Mouse (Mus musculus) midbrain, embryonic 11.5 days (tissue): ENCODE data around the gene Slc1a2. TPM values are rescaled to one million over a fixed set of nuclear protein-coding genes. Genes with fewer than 3 reads are reported as not detected.

ENCODE experiments used
- ATAC-seq: fragments of 200-750 bp; cut with Nextera tagmentation; 2 replicates; pipeline ENCODE4 v1.8.0; 2017; ENCODE audit warnings: moderate TSS enrichment, moderate library complexity; ENCODE audit not compliant: low FRiP score
- DNase-seq: peaks from one replicate; pipeline ENCODE4 v3.0.0; 2015; ENCODE audit warnings: low spot score; ENCODE audit errors: missing footprints
- H3K27ac ChIP-seq: fragments of 300-500 bp; sonication (generic); 2 replicates; pipeline ENCODE4 v1.5.1; 2014; ENCODE audit warnings: low read depth, low read length
- H3K27me3 ChIP-seq: fragments of 300-500 bp; sonication (generic); 2 replicates; pipeline ENCODE4 v1.6.1; 2014; ENCODE audit warnings: mild to moderate bottlenecking, low read length, moderate library complexity, mixed read lengths; ENCODE audit not compliant: control insufficient read depth, insufficient read depth
- H3K36me3 ChIP-seq: fragments of 300-500 bp; sonication (generic); 2 replicates; pipeline ENCODE4 v1.6.1; 2014; ENCODE audit warnings: mild to moderate bottlenecking, low read length, moderate library complexity, mixed read lengths; ENCODE audit not compliant: control insufficient read depth, insufficient read depth
- H3K4me1 ChIP-seq: fragments of 300-500 bp; sonication (generic); 2 replicates; pipeline ENCODE4 v1.6.1; 2014; ENCODE audit warnings: low read length; ENCODE audit not compliant: control insufficient read depth, insufficient read depth
- H3K4me2 ChIP-seq: fragments of 300-500 bp; sonication (generic); 2 replicates; pipeline ENCODE4 v1.6.1; 2014; ENCODE audit warnings: mild to moderate bottlenecking, moderate library complexity
- H3K4me3 ChIP-seq: fragments of 300-500 bp; sonication (generic); 2 replicates; pipeline ENCODE4 v1.5.1; 2014; ENCODE audit warnings: low read depth, low read length
- H3K9ac ChIP-seq: fragments of 300-500 bp; sonication (generic); 2 replicates; pipeline ENCODE4 v1.6.1; 2014; ENCODE audit warnings: low read length
- H3K9me3 ChIP-seq: fragments of 300-500 bp; sonication (generic); 2 replicates; pipeline ENCODE4 v1.6.1; 2016; ENCODE audit warnings: low read length; ENCODE audit not compliant: control insufficient read depth
- WGBS: fragments of 180-500 bp; shearing (Covaris S2); extraction: QIAGEN DNeasy Blood & Tissue Kit; methylation state at CpG from one replicate; pipeline ENCODE4 v1.1.7; 2014; 5-methylcytosine and 5-hydroxymethylcytosine counted together
- polyA plus RNA-seq: library from polyadenylated mRNA; unstranded; fragments of >200 nt; fragmentation: Nextera tagmentation; extraction: Ambion mirVana; gene quantifications from 2 replicates; pipeline ENCODE4 v1.2.1, GENCODE M21; 2014

Slc1a2 gene
- polyA plus RNA-seq, 1 experiment from 2014 or later = 15.7 TPM

- Histone ChIP-seq H3K4me1 (no peaks in the 10 kb centered on the region), H3K4me3 (no peak overlapping the region), H3K27me3 (no peaks in the 10 kb centered on the region), H3K36me3 (no peaks in the 10 kb centered on the region), H3K9me3 (no peaks in the 10 kb centered on the region), H3K9ac (no peak overlapping the region), H3K27ac (no peak overlapping the region), H3K4me2 (no peak overlapping the region)
- 90% methylated on average over 8 of the region's 8 CpGs for WGBS
- DNase-seq = no peak
- ATAC-seq = no peak
Measured at GRCm38 (mm10) chr2:102820790-102821189, 162.3 kb downstream of the Slc1a2 start.

DNA sequence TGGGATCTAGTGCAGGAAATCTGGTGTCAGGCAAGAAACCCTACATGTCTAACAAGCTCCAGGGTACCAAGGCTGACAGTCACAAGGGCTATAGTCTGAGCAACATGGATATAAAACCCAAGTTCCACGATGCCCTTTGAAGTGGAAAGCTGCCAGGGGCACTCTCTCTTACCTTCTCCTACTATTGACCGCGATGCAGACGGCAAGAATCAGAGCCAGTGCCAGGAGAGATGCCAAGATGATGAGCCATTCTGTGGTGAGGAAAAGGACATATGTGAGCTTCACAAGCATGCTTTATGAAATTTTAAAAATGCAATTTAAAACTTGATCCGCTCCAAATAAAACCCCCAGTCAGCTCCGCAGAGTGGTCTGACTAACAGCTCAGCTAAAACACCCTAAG lies 163.6 kb downstream of the Slc1a2 start:
- WGBS = 94% methylated on average over 6 of the region's 6 CpGs

GRCm38 (mm10) chr2:102825961-102826633 lies 167.6 kb downstream of the Slc1a2 start:
- ATAC-seq = no peak
- DNase-seq = no peak
- Histone ChIP-seq H3K4me3 (no peak overlapping the region), H3K27ac (no peak overlapping the region), H3K4me1 (no peaks in the 10 kb centered on the region), H3K36me3 (no peaks in the 10 kb centered on the region), H3K27me3 (no peaks in the 10 kb centered on the region), H3K4me2 (no peak overlapping the region), H3K9ac (no peak overlapping the region), H3K9me3 (no peaks in the 10 kb centered on the region)
- 94% methylated on average over 9 of the region's 9 CpGs for WGBS

More for the DNA sequence above, 163.6 kb downstream of the Slc1a2 start:
- ATAC-seq (no peak), DNase-seq (no peak)
- Histone ChIP-seq H3K36me3 (no peaks in the 10 kb centered on the region), H3K27ac (no peak overlapping the region), H3K9me3 (no peaks in the 10 kb centered on the region), H3K4me1 (no peaks in the 10 kb centered on the region), H3K4me2 (no peak overlapping the region), H3K9ac (no peak overlapping the region), H3K27me3 (no peaks in the 10 kb centered on the region), H3K4me3 (no peak overlapping the region)

DNA sequence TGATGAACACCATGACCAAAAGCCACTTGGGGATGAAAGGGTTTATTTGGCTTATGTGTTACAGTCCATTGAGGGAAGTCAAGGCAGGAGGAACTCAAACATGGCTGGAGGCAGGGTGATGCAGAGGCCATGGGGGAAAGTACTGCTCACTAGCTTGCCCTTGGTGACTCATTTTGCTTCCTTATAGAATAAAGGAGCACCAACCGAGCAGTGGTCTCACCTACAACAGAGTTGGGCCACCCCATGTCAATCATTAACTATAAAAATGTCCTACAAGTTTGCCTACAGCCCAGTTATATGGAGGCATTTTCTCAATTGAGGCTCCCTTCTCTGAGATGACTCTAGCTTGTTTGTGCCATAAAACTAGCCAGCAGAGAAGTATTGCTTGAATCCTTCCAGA lies 169.4 kb downstream of the Slc1a2 start:
- Histone ChIP-seq H3K9me3 (no peaks in the 10 kb centered on the region), H3K36me3 (no peaks in the 10 kb centered on the region), H3K4me3 (no peak overlapping the region), H3K9ac (no peak overlapping the region), H3K27me3 (no peaks in the 10 kb centered on the region), H3K4me1 (no peaks in the 10 kb centered on the region), H3K4me2 (no peak overlapping the region), H3K27ac (no peak overlapping the region)
- WGBS = 82% methylated on average over 1 of the region's 1 CpGs
- ATAC-seq = no peak
- DNase-seq = no peak

- 94% methylated on average over 7 of the region's 7 CpGs for WGBS
- no peaks in the 10 kb centered on the region for H3K9me3 ChIP-seq
- no peak for ATAC-seq
- no peak overlapping the region for H3K4me2 ChIP-seq
- no peak for DNase-seq
- no peak overlapping the region for H3K27ac ChIP-seq
- no peaks in the 10 kb centered on the region for H3K27me3 ChIP-seq
- no peaks in the 10 kb centered on the region for H3K4me1 ChIP-seq
- no peaks in the 10 kb centered on the region for H3K36me3 ChIP-seq
- H3K9ac ChIP-seq = no peak overlapping the region
- H3K4me3 ChIP-seq = no peak overlapping the region
Measured at GRCm38 (mm10) chr2:102828381-102828780, 169.9 kb downstream of the Slc1a2 start.

DNA sequence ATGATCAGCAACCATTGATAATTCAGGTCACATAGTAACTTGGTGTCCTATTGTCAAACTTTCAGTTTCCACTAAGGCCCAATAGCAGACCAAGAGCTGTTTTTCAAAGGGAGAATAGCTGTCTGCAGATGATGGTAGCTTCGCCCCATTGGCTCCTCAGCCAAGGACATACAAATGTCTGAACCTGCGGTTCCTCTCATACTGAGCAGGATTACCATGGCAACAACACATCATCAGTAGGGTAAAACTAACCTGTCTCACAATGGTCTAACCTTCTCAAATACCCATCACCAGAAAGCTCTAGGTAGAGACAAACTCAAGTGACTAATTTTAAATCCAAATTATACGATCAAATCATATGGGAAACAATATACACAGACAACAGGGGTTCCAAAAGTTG lies 170.7 kb downstream of the Slc1a2 start:
- no peak for ATAC-seq
- Histone ChIP-seq H3K4me1 (no peaks in the 10 kb centered on the region), H3K9ac (no peak overlapping the region), H3K4me3 (no peak overlapping the region), H3K27ac (no peak overlapping the region), H3K36me3 (no peaks in the 10 kb centered on the region), H3K27me3 (no peaks in the 10 kb centered on the region), H3K4me2 (no peak overlapping the region), H3K9me3 (no peaks in the 10 kb centered on the region)
- WGBS = 84% methylated on average over 3 of the region's 3 CpGs
- DNase-seq = no peak

- Histone ChIP-seq H3K9me3 (no peaks in the 10 kb centered on the region), H3K36me3 (no peaks in the 10 kb centered on the region), H3K27ac (no peak overlapping the region), H3K4me1 (no peaks in the 10 kb centered on the region), H3K4me3 (no peak overlapping the region), H3K27me3 (no peaks in the 10 kb centered on the region), H3K9ac (no peak overlapping the region), H3K4me2 (no peak overlapping the region)
- no peak for ATAC-seq
- DNase-seq = peak; percentile 17
Measured at GRCm38 (mm10) chr2:102831547-102831946, 173.1 kb downstream of the Slc1a2 start.

DNA sequence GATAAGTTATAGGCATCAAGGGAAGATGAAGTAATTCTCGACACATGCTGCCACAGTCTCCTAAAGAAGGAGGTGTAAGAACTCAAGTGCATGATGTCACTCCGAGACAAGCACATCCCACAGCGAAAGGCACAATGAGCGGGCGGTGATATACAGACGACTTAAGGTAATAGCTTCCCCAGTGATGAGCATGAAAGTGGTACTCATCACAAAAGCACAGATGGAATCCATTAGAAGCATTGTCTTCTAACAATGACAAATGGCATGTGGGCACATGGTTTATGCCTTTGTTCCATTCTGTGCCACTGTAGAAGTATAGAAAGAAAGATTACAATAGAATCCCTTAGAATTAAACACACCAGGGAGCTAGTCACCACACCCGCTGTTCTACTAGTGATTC lies 179.7 kb downstream of the Slc1a2 start:
- H3K27ac ChIP-seq = no peak overlapping the region
- 91% methylated on average over 7 of the region's 7 CpGs for WGBS
- no peak overlapping the region for H3K4me2 ChIP-seq
- no peaks in the 10 kb centered on the region for H3K36me3 ChIP-seq
- H3K4me3 ChIP-seq = no peak overlapping the region
- DNase-seq = peak; percentile 31
- no peaks in the 10 kb centered on the region for H3K9me3 ChIP-seq
- no peaks in the 10 kb centered on the region for H3K27me3 ChIP-seq
- H3K4me1 ChIP-seq = no peaks in the 10 kb centered on the region
- H3K9ac ChIP-seq = no peak overlapping the region
- ATAC-seq = no peak
